Mouse (Mus musculus) embryonic facial prominence, embryonic 15.5 days (tissue): ENCODE results near the gene Eif4enif1. TPM values are rescaled to one million over a fixed set of nuclear protein-coding genes. Genes with fewer than 3 reads are reported as not detected.

Experiments
- ATAC-seq: fragments of 200-750 bp; cut with Nextera tagmentation; 2 replicates; pipeline ENCODE4 v1.8.0; 2017; ENCODE audit warnings: low read depth, moderate TSS enrichment; ENCODE audit not compliant: insufficient number of reproducible peaks, low FRiP score, low TSS enrichment
- H3K27ac ChIP-seq: fragments of 300-500 bp; sonication (generic); replicated peaks from 2 replicates; pipeline ENCODE4 v1.5.1; 2015; ENCODE audit warnings: mild to moderate bottlenecking, inconsistent platforms
- H3K27me3 ChIP-seq: fragments of 300-500 bp; sonication (generic); 2 replicates; pipeline ENCODE4 v1.6.1; 2015; ENCODE audit warnings: inconsistent platforms
- H3K36me3 ChIP-seq: fragments of 300-500 bp; sonication (generic); 2 replicates; pipeline ENCODE4 v1.6.1; 2015; ENCODE audit warnings: mild to moderate bottlenecking, inconsistent platforms
- H3K4me1 ChIP-seq: fragments of 300-500 bp; sonication (generic); 2 replicates; pipeline ENCODE4 v1.6.1; 2015; ENCODE audit warnings: inconsistent platforms
- H3K4me2 ChIP-seq: fragments of 300-500 bp; sonication (generic); replicated peaks from 2 replicates; pipeline ENCODE4 v1.6.1; 2015; ENCODE audit warnings: mild to moderate bottlenecking, inconsistent platforms
- H3K4me3 ChIP-seq: fragments of 300-500 bp; sonication (generic); replicated peaks from 2 replicates; pipeline ENCODE4 v1.5.1; 2015; ENCODE audit warnings: mild to moderate bottlenecking, inconsistent platforms
- H3K9ac ChIP-seq: fragments of 300-500 bp; sonication (generic); 2 replicates; pipeline ENCODE4 v1.6.1; 2015; ENCODE audit warnings: inconsistent platforms
- H3K9me3 ChIP-seq: fragments of 300-500 bp; sonication (generic); replicated peaks from 2 replicates; pipeline ENCODE4 v1.6.1; 2016; ENCODE audit warnings: inconsistent platforms
- WGBS: fragments of 180-500 bp; shearing (Covaris S2); methylation state at CpG from one replicate; pipeline ENCODE4 v1.1.7; 2015; 5-methylcytosine and 5-hydroxymethylcytosine counted together
- polyA plus RNA-seq: library from polyadenylated mRNA; unstranded; fragments of >200 nt; fragmentation: Nextera tagmentation; extraction: Ambion mirVana; gene quantifications from 2 replicates; pipeline ENCODE4 v1.2.1, GENCODE M21; 2015

Eif4enif1 gene
- polyA plus RNA-seq, 1 experiment from 2014 or later: 50.4 TPM

DNA sequence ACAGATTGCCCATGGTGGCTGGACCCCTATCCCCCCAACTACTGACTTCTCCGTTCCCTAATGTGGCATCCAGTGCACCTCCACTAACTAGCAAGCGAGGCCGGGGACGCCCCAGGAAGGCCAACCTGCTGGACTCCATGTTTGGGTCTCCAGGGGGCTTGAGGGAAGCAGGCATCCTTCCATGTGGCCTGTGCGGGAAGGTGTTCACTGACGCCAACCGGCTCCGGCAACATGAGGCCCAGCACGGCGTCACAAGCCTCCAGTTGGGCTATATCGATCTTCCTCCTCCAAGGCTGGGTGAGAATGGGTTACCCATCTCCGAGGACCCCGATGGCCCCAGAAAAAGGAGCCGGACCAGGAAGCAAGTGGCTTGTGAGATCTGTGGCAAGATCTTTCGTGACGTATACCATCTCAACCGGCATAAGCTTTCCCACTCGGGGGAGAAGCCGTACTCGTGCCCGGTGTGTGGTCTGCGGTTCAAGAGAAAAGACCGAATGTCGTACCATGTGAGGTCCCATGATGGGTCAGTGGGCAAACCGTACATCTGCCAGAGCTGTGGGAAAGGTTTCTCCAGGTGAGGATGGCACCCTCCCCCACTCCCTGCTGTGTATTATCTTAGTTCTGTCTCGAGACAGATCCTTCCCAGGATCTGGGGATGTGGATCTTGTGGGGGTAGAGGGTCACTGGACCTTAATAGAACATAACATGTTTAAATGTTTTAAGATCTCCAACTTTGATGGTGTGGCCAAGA is 89.3 kb downstream of the Eif4enif1 start:
- H3K9ac ChIP-seq: peak overlapping the region; percentile 98
- H3K9me3 ChIP-seq: no peaks in the 10 kb centered on the region
- no peaks in the 10 kb centered on the region for H3K27me3 ChIP-seq
- peak overlapping the region; percentile 90 for H3K4me2 ChIP-seq
- H3K4me3 ChIP-seq: peak overlapping the region; percentile 84
- no peak for ATAC-seq
- H3K36me3 ChIP-seq: peaks cover 29% of the 10 kb centered on the region
- H3K4me1 ChIP-seq: peaks cover 59% of the 10 kb centered on the region
- WGBS: under 1% methylated on average over 26 of the region's 26 CpGs
- H3K27ac ChIP-seq: peak overlapping the region; percentile 100

DNA sequence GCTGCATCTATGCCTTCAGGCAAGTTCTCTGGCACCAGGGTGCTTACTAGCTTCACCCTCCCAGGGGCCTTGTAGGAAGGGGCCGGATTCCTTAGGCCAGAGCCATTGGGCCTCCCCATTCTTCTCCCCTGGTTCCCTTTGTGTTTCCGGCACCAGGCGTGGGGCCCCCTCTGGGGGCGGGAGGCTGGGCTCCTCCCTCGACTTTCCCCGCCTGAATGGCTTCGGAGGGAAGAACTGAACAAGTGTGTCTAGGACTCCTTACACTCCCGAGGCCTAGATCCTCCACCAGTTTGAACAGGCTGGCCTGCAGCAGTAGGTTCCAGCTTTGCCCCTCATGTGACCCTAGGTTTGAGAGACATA is 89.8 kb downstream of the Eif4enif1 start:
- Histone ChIP-seq H3K4me2 (peak overlapping the region; percentile 90), H3K27me3 (no peaks in the 10 kb centered on the region)

DNA sequence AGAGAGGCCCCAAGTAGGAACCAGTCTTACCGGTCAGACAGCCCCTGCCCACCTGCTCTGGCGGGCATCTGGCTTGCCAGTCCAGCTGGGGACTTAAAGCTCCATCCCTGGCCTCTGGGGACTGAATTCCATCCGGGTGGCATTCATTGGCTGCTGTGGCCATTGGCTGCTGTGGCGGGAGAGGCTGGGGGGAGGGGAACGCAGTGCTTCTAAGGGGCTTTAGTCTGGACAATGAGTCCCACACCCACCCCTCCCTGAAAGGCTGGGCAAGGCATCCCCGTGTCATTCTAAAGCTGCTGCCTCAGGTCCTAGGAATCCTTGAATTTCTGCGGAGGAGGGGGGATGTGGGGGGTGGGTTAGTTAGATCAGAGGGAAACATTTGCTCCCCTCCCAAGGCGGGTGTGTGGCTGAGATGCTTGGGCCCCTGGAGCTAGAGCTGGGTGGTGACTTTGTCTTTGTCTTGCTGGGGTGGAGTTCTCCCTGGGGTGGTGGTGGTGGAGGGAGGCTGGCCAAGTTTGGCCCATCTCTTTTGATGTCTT is 90.6 kb downstream of the Eif4enif1 start:
- peaks cover 62% of the 10 kb centered on the region for H3K4me1 ChIP-seq
- ATAC-seq: no peak

More for the DNA sequence above, 89.8 kb downstream of the Eif4enif1 start:
- WGBS: 1% methylated on average over 8 of the region's 8 CpGs
- no peaks in the 10 kb centered on the region for H3K9me3 ChIP-seq
- peaks cover 59% of the 10 kb centered on the region for H3K4me1 ChIP-seq
- H3K4me3 ChIP-seq: peak overlapping the region; percentile 84
- peak overlapping the region; percentile 98 for H3K9ac ChIP-seq
- 0 out of 2 replicates have a peak, but pooled peaks have one; percentile 9 for ATAC-seq
- H3K36me3 ChIP-seq: peaks cover 35% of the 10 kb centered on the region
- peak overlapping the region; percentile 100 for H3K27ac ChIP-seq

DNA sequence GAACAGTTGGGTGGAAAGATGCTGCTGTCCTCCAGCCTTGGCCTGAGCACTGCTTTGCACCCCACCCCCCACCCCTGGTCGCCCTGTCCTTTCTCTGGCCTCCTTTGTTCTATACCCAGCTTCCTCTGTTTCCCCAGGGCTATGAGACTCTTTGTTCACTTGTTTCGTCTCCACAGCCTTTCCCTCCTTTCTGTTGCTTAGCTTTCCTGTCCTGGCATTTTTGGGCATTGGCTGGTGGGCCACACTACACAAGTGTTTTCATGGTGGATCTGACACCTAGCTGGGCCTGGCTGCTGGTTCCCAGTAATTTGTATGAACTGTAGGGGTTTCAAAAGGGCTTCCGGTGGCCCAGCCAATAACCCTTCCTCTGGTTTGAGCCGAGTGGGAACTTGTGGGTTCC is 91.2 kb downstream of the Eif4enif1 start:
- WGBS: 31% methylated on average over 4 of the region's 4 CpGs

More for the DNA sequence above, 90.6 kb downstream of the Eif4enif1 start:
- no peaks in the 10 kb centered on the region for H3K9me3 ChIP-seq
- peak overlapping the region; percentile 98 for H3K9ac ChIP-seq
- WGBS: 1% methylated on average over 8 of the region's 8 CpGs
- H3K27me3 ChIP-seq: no peaks in the 10 kb centered on the region
- H3K4me3 ChIP-seq: peak overlapping the region; percentile 84
- H3K36me3 ChIP-seq: peaks cover 42% of the 10 kb centered on the region
- H3K4me2 ChIP-seq: peak overlapping the region; percentile 90
- H3K27ac ChIP-seq: peak overlapping the region; percentile 100

More for the DNA sequence above, 91.2 kb downstream of the Eif4enif1 start:
- Histone ChIP-seq H3K27ac (peak overlapping the region; percentile 100), H3K4me1 (peaks cover 57% of the 10 kb centered on the region), H3K4me2 (peak overlapping the region; percentile 90), H3K9me3 (no peaks in the 10 kb centered on the region), H3K9ac (peak overlapping the region; percentile 6; the same call in 1 of the 2 replicates), H3K27me3 (no peaks in the 10 kb centered on the region), H3K36me3 (peaks cover 48% of the 10 kb centered on the region), H3K4me3 (peak overlapping the region; percentile 84)
- ATAC-seq: no peak

Other genes with a start within 250 kb of the Eif4enif1 start
- 18.1 and 18.6 TPM in 2 replicates for gene Sfi1, start 8.9 kb upstream of the Eif4enif1 start, polyA plus RNA-seq
- gene Drg1, start 64.0 kb downstream of the Eif4enif1 start, polyA plus RNA-seq: 188 and 201 TPM in 2 replicates
- 43.4 and 46.3 TPM in 2 replicates for gene Patz1, start 86.5 kb downstream of the Eif4enif1 start, polyA plus RNA-seq
- gene Pik3ip1, start 128.0 kb downstream of the Eif4enif1 start, polyA plus RNA-seq: 13.9 and 15.8 TPM in 2 replicates
- 100 and 103 TPM in 2 replicates for gene Limk2, start 206.8 kb downstream of the Eif4enif1 start, polyA plus RNA-seq
- 35.6 and 37.6 TPM in 2 replicates for gene Rnf185, start 250.0 kb downstream of the Eif4enif1 start, polyA plus RNA-seq